ENCODE assay signal across 19 mouse cellular contexts in the genomic region with DNA sequence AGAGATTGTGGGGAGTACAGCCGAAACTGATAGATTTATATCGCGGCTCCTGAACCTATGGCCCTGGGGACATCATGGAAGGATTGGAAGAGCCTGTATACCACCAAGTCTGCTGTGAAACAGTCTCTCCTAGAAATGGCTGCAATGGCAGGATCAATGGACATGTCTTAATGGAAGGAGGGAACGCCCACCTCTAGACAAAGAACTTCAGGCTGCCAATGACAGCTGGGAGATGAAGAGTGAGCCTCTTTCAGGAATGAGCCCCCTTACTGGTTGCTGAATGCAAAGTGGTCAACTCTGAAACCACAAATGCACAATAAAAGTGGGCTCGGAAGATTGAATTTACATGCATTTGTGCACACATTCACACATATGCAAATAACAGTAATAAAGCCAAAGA. TPM values are rescaled to one million over a fixed set of nuclear protein-coding genes. Genes with fewer than 3 reads are reported as not detected.
DNase-seq lines count a peak whose midpoint lies in the region; ATAC-seq lines count a peak whose summit lies in the region.
"Had no signal": no experiment of that assay in that cellular context is flagged by ENCODE, and none has a peak within 500 bp of the region (broad histone marks: within the 10 kb centered on the region; RNA-seq: fewer than 3 reads in every experiment).

No protein-coding gene starts in this region.

- no peak for ATAC-seq in heart, embryonic 12.5 days (ENCODE audit: insufficient number of reproducible peaks, low FRiP score)
- ATAC-seq in neural tube, embryonic 11.5 days (ENCODE audit: insufficient read depth, low FRiP score, low TSS enrichment): 0 out of 2 replicates have a peak, but pooled peaks have one; percentile 38
- no peak for ATAC-seq in liver, embryonic 15.5 days (ENCODE audit: insufficient read depth)
- ATAC-seq: forebrain, postnatal 0 days; hindbrain, postnatal 0 days had no signal

- DNase-seq in heart, postnatal 25 days (ENCODE audit: low spot score): no peak
- DNase-seq in neural tube, embryonic 11.5 days (ENCODE audit: low spot score): no peak
- no peak for DNase-seq in neural tube, embryonic 10.5 days (ENCODE audit: extremely low spot score, low spot score)
- DNase-seq in right cerebral cortex, postnatal 4 days: no peak
- no peak for DNase-seq in gastrocnemius, postnatal 10 days
- DNase-seq: adrenal gland, adult 8-10 months; cerebellum, adult 9-10 months; forebrain, postnatal 0 days; heart, postnatal 10 days; kidney, postnatal 25 days; left cerebral cortex, postnatal 4 days; lung, postnatal 14 days; midbrain, embryonic 14.5 days; right cerebral cortex, postnatal 14 days had no signal

- H3K27ac ChIP-seq in heart, embryonic 12.5 days (ENCODE audit: poor library complexity, severe bottlenecking): no peak overlapping the region
- H3K27ac ChIP-seq in neural tube, embryonic 11.5 days (ENCODE audit: low read depth, low read length): no peak overlapping the region
- peak overlapping the region; percentile 97 for H3K27ac ChIP-seq in liver, embryonic 15.5 days (replicated peaks)
- H3K27ac ChIP-seq: embryonic facial prominence, embryonic 12.5 days; hindbrain, postnatal 0 days had no signal

- 0 out of 2 replicates have a peak overlapping the region, but pooled peaks have one; percentile 9 for H3K4me2 ChIP-seq in heart, embryonic 12.5 days
- H3K4me2 ChIP-seq in neural tube, embryonic 11.5 days (ENCODE audit: low read depth): no peak overlapping the region
- H3K4me2 ChIP-seq in liver, embryonic 15.5 days: peak overlapping the region; percentile 66
- H3K4me2 ChIP-seq: embryonic facial prominence, embryonic 12.5 days had no signal

- no peaks in the 10 kb centered on the region for H3K36me3 ChIP-seq in heart, embryonic 12.5 days
- no peaks in the 10 kb centered on the region for H3K36me3 ChIP-seq in neural tube, embryonic 11.5 days (ENCODE audit: control insufficient read depth, insufficient read depth, low read length)
- H3K36me3 ChIP-seq in liver, embryonic 15.5 days (replicated peaks): peaks cover 46% of the 10 kb centered on the region
- H3K36me3 ChIP-seq: embryonic facial prominence, embryonic 12.5 days had no signal

- H3K9ac ChIP-seq in heart, embryonic 12.5 days: no peak overlapping the region
- H3K9ac ChIP-seq in neural tube, embryonic 11.5 days (ENCODE audit: low read length): no peak overlapping the region
- peak overlapping the region; percentile 32; the same call in 1 of the 2 replicates for H3K9ac ChIP-seq in liver, embryonic 15.5 days
- H3K9ac ChIP-seq: embryonic facial prominence, embryonic 12.5 days; forebrain, postnatal 0 days had no signal

- intact Hi-C loops in heart, postnatal 25 days (cut with DNase I): no loop called here

- H3K27me3 ChIP-seq in heart, embryonic 12.5 days (replicated peaks): no peaks in the 10 kb centered on the region
- H3K27me3 ChIP-seq in neural tube, embryonic 11.5 days (ENCODE audit: control insufficient read depth, insufficient read depth, low read length): no peaks in the 10 kb centered on the region
- no peaks in the 10 kb centered on the region for H3K27me3 ChIP-seq in liver, embryonic 15.5 days
- H3K27me3 ChIP-seq: embryonic facial prominence, embryonic 12.5 days had no signal

- no peaks in the 10 kb centered on the region for H3K9me3 ChIP-seq in heart, embryonic 12.5 days (replicated peaks)
- H3K9me3 ChIP-seq in neural tube, embryonic 11.5 days (ENCODE audit: control insufficient read depth, low read length): no peaks in the 10 kb centered on the region
- no peaks in the 10 kb centered on the region for H3K9me3 ChIP-seq in liver, embryonic 15.5 days (replicated peaks)
- H3K9me3 ChIP-seq: embryonic facial prominence, embryonic 12.5 days had no signal

- no peak overlapping the region for H3K4me3 ChIP-seq in heart, embryonic 12.5 days
- H3K4me3 ChIP-seq in neural tube, embryonic 11.5 days (ENCODE audit: low read depth, low read length): no peak overlapping the region
- H3K4me3 ChIP-seq in liver, embryonic 15.5 days (replicated peaks): peak overlapping the region; percentile 10
- H3K4me3 ChIP-seq: embryonic facial prominence, embryonic 12.5 days; myocyte had no signal

- peaks cover 16% of the 10 kb centered on the region for H3K4me1 ChIP-seq in heart, embryonic 12.5 days (replicated peaks)
- 0 out of 2 replicates have a peak, but pooled peaks cover 5% of the 10 kb centered on the region for H3K4me1 ChIP-seq in neural tube, embryonic 11.5 days (ENCODE audit: control insufficient read depth, insufficient read depth, low read length)
- peaks cover 96% of the 10 kb centered on the region for H3K4me1 ChIP-seq in liver, embryonic 15.5 days (replicated peaks)

- WGBS in heart, embryonic 12.5 days: 81% methylated on average over 5 of the region's 5 CpGs
- 72% methylated on average over 5 of the region's 5 CpGs for WGBS in neural tube, embryonic 11.5 days
- WGBS in liver, embryonic 15.5 days (ENCODE audit: insufficient replicate concordance): 57% methylated on average over 5 of the region's 5 CpGs

RNA-seq across cellular contexts. Expression of gene Mgst3, which starts 10.9 kb away (rescaled TPM):
- polyA plus RNA-seq in heart, embryonic 12.5 days (2016; fragmentation: Nextera tagmentation; extraction: Ambion mirVana): 108 TPM in 2 replicates
- total RNA-seq in heart, postnatal 25 days (2021): 100 to 1,000 TPM; 284 to 285 TPM
- 71.1 and 78.0 TPM in 2 replicates for polyA plus RNA-seq in neural tube, embryonic 11.5 days (2014; fragmentation: Nextera tagmentation; extraction: Ambion mirVana)
- 392 and 404 TPM in 2 replicates for polyA plus RNA-seq in liver, embryonic 15.5 days (2015; fragmentation: Nextera tagmentation; extraction: Ambion mirVana)
- 10 to 100 TPM; 25.3 to 27.2 TPM for total RNA-seq in gastrocnemius, postnatal 10 days (2021)

RNA-seq across cellular contexts. Expression of gene Aldh9a1, which starts 33.0 kb away (rescaled TPM):
- 27.1 and 27.6 TPM in 2 replicates for polyA plus RNA-seq in heart, embryonic 12.5 days (2016; fragmentation: Nextera tagmentation; extraction: Ambion mirVana)
- 10 to 100 TPM; 21.4 to 23.6 TPM for total RNA-seq in heart, postnatal 25 days (2021)
- 36.0 and 36.4 TPM in 2 replicates for polyA plus RNA-seq in neural tube, embryonic 11.5 days (2014; fragmentation: Nextera tagmentation; extraction: Ambion mirVana)
- 72.7 and 75.1 TPM in 2 replicates for polyA plus RNA-seq in liver, embryonic 15.5 days (2015; fragmentation: Nextera tagmentation; extraction: Ambion mirVana)
- 10 to 100 TPM in 1 of 2 experiments, 1 to 10 TPM in 1; 6.7 to 10.3 TPM for total RNA-seq in gastrocnemius, postnatal 10 days (2021)
